Mouse (Mus musculus) right cerebral cortex, adult 2 months (tissue): ENCODE measurements around the gene E030030I06Rik.
"Not testable (repeated sequence)": the region's sequence is repeated elsewhere in the genome, so short reads cannot be mapped to it uniquely, and the experiment has no call there.

Experiments used
- DNase-seq, 2 experiments: peaks; one replicate each; pipeline ENCODE4 v3.0.0; 2021 to 2022; ENCODE audit warnings: low spot score in 2 of 2

Gene E030030I06Rik

DNA sequence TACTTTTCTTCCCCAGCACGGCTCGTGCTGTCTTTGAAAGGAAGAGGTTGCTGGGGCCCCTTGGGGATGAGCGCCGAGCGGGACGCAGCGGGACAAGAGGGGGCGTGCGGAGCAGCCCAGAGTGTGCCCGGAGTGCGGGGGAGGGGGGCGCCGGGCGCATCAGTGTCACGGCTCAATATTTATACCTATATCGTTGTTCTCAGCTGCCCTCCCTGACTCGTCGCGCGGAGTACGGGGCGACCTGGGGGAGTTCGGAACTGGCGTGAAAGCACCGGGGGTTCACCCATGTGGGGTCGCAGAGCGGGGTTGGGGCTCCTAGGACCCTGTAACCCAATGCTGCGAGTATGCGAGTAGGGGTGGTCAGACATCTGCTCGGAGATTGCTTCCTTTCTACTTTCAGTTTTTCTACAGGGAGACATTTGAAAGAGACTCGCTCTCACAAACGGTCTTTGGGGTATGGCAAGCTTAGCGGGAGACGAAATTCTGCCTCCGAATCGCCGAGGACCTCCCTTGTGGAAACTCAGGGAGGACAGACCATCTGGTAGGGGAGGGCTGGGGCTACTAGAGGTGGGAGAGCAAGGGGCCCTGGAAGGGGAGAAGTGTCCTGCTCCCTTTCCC, at the start of gene E030030I06Rik:
E030030I06Rik (minus strand) TSS at position 198 of the 618 bp plus-strand sequence.
- no peak for DNase-seq

GRCm38 (mm10) chr10:22191035-22191434, 42.0 kb upstream of the E030030I06Rik start:
- not testable (repeated sequence) for DNase-seq

GRCm38 (mm10) chr10:22176515-22176914, 27.4 kb upstream of the E030030I06Rik start:
- not testable (repeated sequence) for DNase-seq

DNA sequence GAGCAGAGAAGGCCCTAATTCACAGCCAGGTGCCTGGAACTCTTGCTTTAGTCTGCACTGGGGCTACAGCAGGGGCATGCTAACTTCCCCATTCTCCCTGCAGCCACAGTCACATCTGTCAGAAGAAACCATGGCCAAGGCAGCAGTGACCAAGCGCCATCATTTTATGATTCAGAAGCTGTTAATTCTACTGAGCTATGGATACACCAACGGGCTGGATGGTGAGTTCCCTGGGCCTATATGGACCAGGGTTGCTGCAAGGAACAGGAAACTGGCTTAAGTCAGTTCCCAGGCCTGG, 25.1 kb upstream of the E030030I06Rik start:
- DNase-seq, result not testable (repeated sequence)

- DNase-seq, result not testable (repeated sequence)
Observed at GRCm38 (mm10) chr10:22173335-22174189, 24.5 kb upstream of the E030030I06Rik start.

GRCm38 (mm10) chr10:22172431-22173334, 23.6 kb upstream of the E030030I06Rik start:
- DNase-seq, result not testable (repeated sequence)

DNA sequence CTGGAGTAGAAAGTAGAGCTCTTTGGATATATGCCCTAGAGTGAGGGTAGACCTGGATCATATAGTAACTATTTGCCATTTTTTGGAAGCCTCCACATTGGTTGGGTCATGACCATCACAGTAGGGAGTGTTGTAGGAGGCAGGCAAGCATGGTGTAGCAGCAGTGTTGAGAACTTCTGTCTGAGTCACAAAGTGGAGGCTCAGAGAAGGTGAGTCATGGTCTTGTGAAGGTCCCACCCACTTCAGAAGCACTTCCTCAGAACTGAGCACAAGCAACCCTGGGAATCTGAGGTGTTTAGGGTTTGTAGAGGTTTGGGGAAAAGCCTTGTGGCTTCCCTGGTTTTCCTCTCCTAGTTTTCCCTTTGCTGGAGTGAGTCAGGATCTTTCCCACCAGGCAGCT, 20.0 kb upstream of the E030030I06Rik start:
- DNase-seq, result not testable (repeated sequence)

DNA sequence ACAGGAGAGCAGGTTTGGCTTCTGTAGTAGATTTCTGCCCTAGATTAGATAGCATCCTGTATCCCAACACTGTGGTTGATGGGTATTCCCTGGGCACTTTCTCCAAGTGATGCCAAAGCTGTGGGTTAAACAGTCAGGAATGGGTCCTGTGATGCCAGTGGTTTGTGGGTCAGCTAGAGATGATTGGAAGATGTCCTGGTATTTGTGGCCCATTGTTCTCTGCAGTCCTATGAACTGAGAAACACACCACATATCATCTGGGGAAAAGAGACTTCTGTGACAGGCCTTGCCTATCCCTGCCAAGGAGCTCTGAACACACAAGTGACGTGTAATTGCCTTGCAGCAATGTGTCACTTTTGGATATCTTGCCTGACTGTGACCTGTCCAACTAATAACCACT, 18.0 kb upstream of the E030030I06Rik start:
- not testable (repeated sequence) for DNase-seq

- not testable (repeated sequence) for DNase-seq
Observed at GRCm38 (mm10) chr10:22166025-22166424, 17.0 kb upstream of the E030030I06Rik start.

- not testable (repeated sequence) for DNase-seq
Observed at GRCm38 (mm10) chr10:22165328-22166003, 16.4 kb upstream of the E030030I06Rik start.

GRCm38 (mm10) chr10:22163705-22164583, 14.9 kb upstream of the E030030I06Rik start:
- peak; percentile 80 to 82 for DNase-seq

DNA sequence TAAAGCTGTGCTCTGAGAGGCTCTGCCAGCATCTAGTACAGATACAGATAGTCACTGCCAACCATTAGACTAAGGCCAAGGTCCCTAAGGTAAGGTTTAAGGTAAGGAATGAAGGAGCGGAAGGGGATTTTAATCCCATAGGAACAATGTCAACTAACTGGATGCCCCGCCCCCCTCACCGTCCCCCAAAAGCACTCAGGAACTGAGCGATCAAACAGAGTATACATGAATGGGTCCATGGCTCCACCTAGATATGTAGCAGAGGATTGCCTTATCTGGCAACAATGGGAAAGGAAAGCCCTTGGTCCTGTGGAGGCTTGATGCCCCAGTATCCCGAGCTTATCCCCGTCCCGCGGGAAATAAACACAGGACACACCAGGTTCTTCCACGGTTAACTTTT, 14.2 kb upstream of the E030030I06Rik start:
- not testable (repeated sequence) for DNase-seq

- DNase-seq, result no peak
Observed at GRCm38 (mm10) chr10:22159581-22160140, 10.6 kb upstream of the E030030I06Rik start.

- DNase-seq, result no peak
Observed at GRCm38 (mm10) chr10:22159131-22159561, 10.1 kb upstream of the E030030I06Rik start.

- not testable (repeated sequence) for DNase-seq
Observed at GRCm38 (mm10) chr10:22158310-22158999, 9.4 kb upstream of the E030030I06Rik start, which contains the start of the genes Raet1e and H60b. TSS of gene Raet1e (plus strand) at chr10:22158569. TSS of gene H60b (plus strand) at chr10:22158586.

GRCm38 (mm10) chr10:22154871-22155799, 6.1 kb upstream of the E030030I06Rik start:
- DNase-seq, result no peak

- DNase-seq, result not testable (repeated sequence)
Observed at GRCm38 (mm10) chr10:22154127-22154526, 5.1 kb upstream of the E030030I06Rik start.

DNA sequence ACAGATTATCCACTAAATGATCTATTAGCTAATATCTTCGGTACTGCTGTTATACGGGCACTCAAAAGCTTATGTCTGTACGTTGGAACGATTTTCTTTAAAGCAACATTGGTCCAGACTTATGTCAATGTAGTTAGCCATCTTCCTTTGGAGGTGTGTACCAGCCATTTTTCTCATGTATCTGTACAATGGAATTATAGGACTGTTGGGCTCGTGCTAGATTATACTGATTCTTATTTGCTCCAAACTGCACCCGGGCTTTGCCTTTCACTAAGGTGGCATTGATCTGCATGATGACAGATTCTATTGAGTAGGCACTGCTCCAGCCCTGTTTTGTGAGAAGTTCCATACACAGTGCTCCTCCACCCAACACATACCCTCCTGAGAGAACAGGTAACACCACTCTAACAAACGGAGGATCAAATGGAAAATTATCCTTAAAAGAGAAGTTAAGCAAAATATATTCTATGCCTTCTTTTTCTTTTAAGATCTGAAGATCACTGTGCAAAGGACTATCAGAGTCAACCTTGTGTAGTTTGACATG, 4.1 kb upstream of the E030030I06Rik start:
- not testable (repeated sequence) for DNase-seq
